Comparison of ENCODE assay signal across 9 mouse cellular contexts in genomic region chr12:85848164-85848958, GRCm38 (mm10). TPM values are rescaled to one million over a fixed set of nuclear protein-coding genes. Genes with fewer than 3 reads are reported as not detected.
DNase-seq lines count a peak whose midpoint lies in the region; ATAC-seq and TF ChIP-seq lines count a peak whose summit lies in the region.
"Had no signal": no experiment of that assay in that cellular context is flagged by ENCODE, and none has a peak within 500 bp of the region (broad histone marks: within the 10 kb centered on the region; RNA-seq: fewer than 3 reads in every experiment).

No protein-coding gene starts in this region.

- no peaks in the 10 kb centered on the region for H3K4me1 ChIP-seq in midbrain, postnatal 0 days (ENCODE audit: insufficient read depth, low read length)
- no peaks in the 10 kb centered on the region for H3K4me1 ChIP-seq in midbrain, embryonic 10.5 days
- H3K4me1 ChIP-seq in embryonic facial prominence, embryonic 11.5 days (ENCODE audit: control insufficient read depth, insufficient read depth, low read length): no peaks in the 10 kb centered on the region
- no peaks in the 10 kb centered on the region for H3K4me1 ChIP-seq in small intestine, adult 2 months (ENCODE audit: control insufficient read depth, insufficient read depth, insufficient read length, low read length)
- H3K4me1 ChIP-seq: embryonic facial prominence, embryonic 13.5 days; lung, embryonic 15.5 days had no signal

- H3K36me3 ChIP-seq in midbrain, postnatal 0 days (ENCODE audit: insufficient read depth, low read length): peaks cover 14% of the 10 kb centered on the region
- peaks cover 55% of the 10 kb centered on the region for H3K36me3 ChIP-seq in midbrain, embryonic 10.5 days
- H3K36me3 ChIP-seq in embryonic facial prominence, embryonic 11.5 days (replicated peaks; ENCODE audit: control insufficient read depth, insufficient read depth, low read depth, low read length): no peaks in the 10 kb centered on the region
- H3K36me3 ChIP-seq in small intestine, adult 2 months (ENCODE audit: control insufficient read depth, insufficient read depth, low read length): peaks cover 5% of the 10 kb centered on the region; the same call in 1 of the 2 replicates

- no peaks in the 10 kb centered on the region for H3K9me3 ChIP-seq in midbrain, postnatal 0 days (ENCODE audit: low read length)
- H3K9me3 ChIP-seq in midbrain, embryonic 10.5 days (replicated peaks): no peaks in the 10 kb centered on the region
- no peaks in the 10 kb centered on the region for H3K9me3 ChIP-seq in embryonic facial prominence, embryonic 11.5 days (replicated peaks; ENCODE audit: control insufficient read depth, low read length)
- H3K9me3 ChIP-seq: embryonic facial prominence, embryonic 13.5 days; lung, embryonic 15.5 days had no signal

- H3K27me3 ChIP-seq in midbrain, postnatal 0 days (ENCODE audit: insufficient read depth, low read length): no peaks in the 10 kb centered on the region
- H3K27me3 ChIP-seq in midbrain, embryonic 10.5 days (ENCODE audit: low read depth, poor library complexity, severe bottlenecking): no peaks in the 10 kb centered on the region
- no peaks in the 10 kb centered on the region for H3K27me3 ChIP-seq in Patski
- no peaks in the 10 kb centered on the region for H3K27me3 ChIP-seq in embryonic facial prominence, embryonic 11.5 days (ENCODE audit: control insufficient read depth, insufficient read depth, low read length)
- no peaks in the 10 kb centered on the region for H3K27me3 ChIP-seq in small intestine, adult 2 months (ENCODE audit: control insufficient read depth, insufficient read depth, low read length)
- H3K27me3 ChIP-seq: embryonic facial prominence, embryonic 13.5 days; lung, embryonic 15.5 days had no signal

- in situ Hi-C loops in Patski (cut with MboI; ENCODE audit: low pct_unique_long_range_greater_than_20kb): loop anchor here (10.0 to 25.0 kb wide), 3 partner anchors 414 to 766 kb away; no protein-coding TSS in a partner anchor

- ATAC-seq in midbrain, postnatal 0 days (ENCODE audit: low FRiP score): peak; percentile 54; the same call in 1 of the 2 replicates
- ATAC-seq in Patski: peak; percentile 54
- no peak for ATAC-seq in embryonic facial prominence, embryonic 11.5 days (replicated peaks; ENCODE audit: insufficient number of reproducible peaks, low FRiP score, low TSS enrichment, low read depth)

- no peak overlapping the region for H3K9ac ChIP-seq in midbrain, postnatal 0 days (replicated peaks; ENCODE audit: low read length, poor library complexity, severe bottlenecking)
- H3K9ac ChIP-seq in embryonic facial prominence, embryonic 11.5 days (replicated peaks; ENCODE audit: low read length): no peak overlapping the region
- H3K9ac ChIP-seq: embryonic facial prominence, embryonic 13.5 days; lung, embryonic 15.5 days had no signal

- intact Hi-C loops in left cerebral cortex, postnatal 14 days (cut with DNase I): loop anchor here (5.0 kb wide), 1 partner anchor 229 kb away; the partner anchor contains the start of gene Tgfb3

- no peak overlapping the region for H3K27ac ChIP-seq in midbrain, postnatal 0 days (ENCODE audit: low read depth, low read length)
- no peak overlapping the region for H3K27ac ChIP-seq in midbrain, embryonic 10.5 days (replicated peaks)
- no peak overlapping the region for H3K27ac ChIP-seq in embryonic facial prominence, embryonic 11.5 days (replicated peaks; ENCODE audit: low read depth, low read length)
- no peak overlapping the region for H3K27ac ChIP-seq in small intestine, adult 2 months (ENCODE audit: insufficient read depth, low read depth, low read length)
- H3K27ac ChIP-seq: embryonic facial prominence, embryonic 13.5 days; lung, embryonic 15.5 days had no signal

- no peak for TF ChIP-seq POLR2A in small intestine, adult 2 months (IDR thresholded peaks at IDR 0.05; ENCODE audit: low read depth, low read length)

- H3K4me2 ChIP-seq in midbrain, postnatal 0 days (ENCODE audit: low read depth, low read length, poor library complexity, severe bottlenecking): no peak overlapping the region
- no peak overlapping the region for H3K4me2 ChIP-seq in embryonic facial prominence, embryonic 11.5 days (ENCODE audit: low read depth, low read length)
- H3K4me2 ChIP-seq: embryonic facial prominence, embryonic 13.5 days; lung, embryonic 15.5 days had no signal

- 85% methylated on average over 7 of the region's 7 CpGs for WGBS in midbrain, postnatal 0 days
- 86% methylated on average over 7 of the region's 7 CpGs for WGBS in midbrain, embryonic 10.5 days
- WGBS in embryonic facial prominence, embryonic 11.5 days: 84% methylated on average over 7 of the region's 7 CpGs
- WGBS in small intestine, adult 2 months: 75% methylated on average over 7 of the region's 7 CpGs

- peak; percentile 65 for DNase-seq in midbrain, postnatal 0 days (ENCODE audit: low spot score)
- no peak for DNase-seq in midbrain, embryonic 10.5 days (ENCODE audit: low spot score)
- no peak for DNase-seq in Patski (ENCODE audit: low read depth, low spot score)
- peak; percentile 48 for DNase-seq in embryonic facial prominence, embryonic 11.5 days (ENCODE audit: low spot score)
- DNase-seq in heart, postnatal 4 days: peak; percentile 43
- DNase-seq in left cerebral cortex, postnatal 14 days (ENCODE audit: low spot score in 2 of 2): peak; percentile 42 to 46

- CTCF ChIA-PET in Patski (lab: Charles Lee): interaction anchor here (0.7 to 1.6 kb wide), 9 partner anchors 10 to 233 kb away, joined by 3 to 7 read pairs (median 4); no protein-coding TSS in a partner anchor

- peak; percentile 75 for TF ChIP-seq CTCF in midbrain, postnatal 0 days (IDR thresholded peaks at IDR 0.05)
- TF ChIP-seq CTCF in Patski (IDR thresholded peaks at IDR 0.05): peak; percentile 81
- peak; percentile 45; the same call in 1 of the 2 replicates for TF ChIP-seq CTCF in small intestine, adult 2 months (IDR thresholded peaks at IDR 0.05; ENCODE audit: extremely low read depth, insufficient read length, insufficient replicate concordance, low read depth, low read length)

- H3K4me3 ChIP-seq in midbrain, postnatal 0 days (ENCODE audit: low read depth, low read length): no peak overlapping the region
- no peak overlapping the region for H3K4me3 ChIP-seq in midbrain, embryonic 10.5 days
- no peak overlapping the region for H3K4me3 ChIP-seq in embryonic facial prominence, embryonic 11.5 days (ENCODE audit: low read depth, low read length)
- no peak overlapping the region for H3K4me3 ChIP-seq in small intestine, adult 2 months (ENCODE audit: low read depth, low read length)
- H3K4me3 ChIP-seq: embryonic facial prominence, embryonic 13.5 days; lung, embryonic 15.5 days had no signal

- POLR2A ChIA-PET in Patski (lab: Charles Lee): interaction anchor here (1.1 kb wide), 1 partner anchor 230 kb away, joined by 3 read pairs; no protein-coding TSS in a partner anchor

RNA-seq across cellular contexts. Expression of gene Ttll5, which starts 23.9 kb away (rescaled TPM):
- total RNA-seq in midbrain, postnatal 0 days (2014; rRNA removed): 15.9 and 24.0 TPM in 2 replicates
- 10.0 and 10.4 TPM in 2 replicates for polyA plus RNA-seq in midbrain, postnatal 0 days (2015; fragmentation: Nextera tagmentation; extraction: Ambion mirVana)
- polyA plus RNA-seq in midbrain, embryonic 10.5 days (2016; fragmentation: Nextera tagmentation; extraction: Ambion mirVana): 15.8 and 17.2 TPM in 2 replicates
- polyA plus RNA-seq in Patski (2021): 14.5 TPM
- polyA plus RNA-seq in embryonic facial prominence, embryonic 11.5 days (2014; fragmentation: Nextera tagmentation; extraction: Ambion mirVana): 14.3 and 16.4 TPM in 2 replicates
- total RNA-seq in heart, postnatal 4 days (2021): 10 to 100 TPM; 16.8 to 17.9 TPM
- 10 to 100 TPM; 41.5 to 46.8 TPM for total RNA-seq in left cerebral cortex, postnatal 14 days (2021)
- 3.5 and 5.5 TPM in 2 replicates for polyA plus RNA-seq in small intestine, adult 2 months (2012; rRNA removed)

RNA-seq across cellular contexts. Expression of gene Erg28, which starts 24.0 kb away (rescaled TPM):
- 71.4 and 79.8 TPM in 2 replicates for total RNA-seq in midbrain, postnatal 0 days (2014; rRNA removed)
- polyA plus RNA-seq in midbrain, postnatal 0 days (2015; fragmentation: Nextera tagmentation; extraction: Ambion mirVana): 104 and 110 TPM in 2 replicates
- 119 and 121 TPM in 2 replicates for polyA plus RNA-seq in midbrain, embryonic 10.5 days (2016; fragmentation: Nextera tagmentation; extraction: Ambion mirVana)
- 47.6 TPM for polyA plus RNA-seq in Patski (2021)
- polyA plus RNA-seq in embryonic facial prominence, embryonic 11.5 days (2014; fragmentation: Nextera tagmentation; extraction: Ambion mirVana): 115 and 125 TPM in 2 replicates
- total RNA-seq in heart, postnatal 4 days (2021): 10 to 100 TPM; 15.2 to 19.0 TPM
- total RNA-seq in left cerebral cortex, postnatal 14 days (2021): 10 to 100 TPM; 58.7 to 60.6 TPM
- polyA plus RNA-seq in small intestine, adult 2 months (2012; rRNA removed): 22.3 and 39.0 TPM in 2 replicates

Comparison
In these comparisons a context has a peak if more than half of its experiments do, and no peak if none do; other contexts are left out.
1. DNase-seq: peak in midbrain, postnatal 0 days (single experiment), embryonic facial prominence, embryonic 11.5 days (single experiment), heart, postnatal 4 days (single experiment) and left cerebral cortex, postnatal 14 days (2 of 2); none in midbrain, embryonic 10.5 days (single experiment) and Patski (single experiment).
2. Peak in every context shown above with its lines, with median percentiles within 50 percentile points of each other: CTCF ChIP-seq.